Mouse (Mus musculus) layer of hippocampus, adult 11-12 months (tissue): ENCODE results near the gene Palld.

Experiments used
- DNase-seq: peaks from one replicate; pipeline ENCODE4 v3.0.0; 2022; ENCODE audit warnings: low spot score

The Palld gene

DNA sequence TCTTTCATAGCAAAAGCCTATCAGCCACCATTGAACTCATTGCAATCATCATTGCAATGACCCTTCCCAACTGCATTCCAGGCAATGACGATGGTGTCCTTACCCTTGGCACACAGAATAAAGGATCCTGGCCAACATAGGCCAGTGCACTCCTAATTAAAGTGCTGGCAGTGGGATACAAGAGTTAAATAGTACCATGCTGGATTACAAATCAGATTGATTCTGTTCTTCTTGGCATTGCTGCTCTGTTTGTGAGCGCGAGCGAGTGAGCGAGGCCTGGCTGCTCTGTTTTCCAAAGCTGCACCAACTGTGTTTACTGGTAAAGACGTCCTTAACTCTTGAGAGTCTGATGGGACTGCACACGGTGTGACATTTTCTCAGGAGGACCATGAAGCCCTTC is 37.1 kb downstream of the Palld start:
- no peak for DNase-seq

DNA sequence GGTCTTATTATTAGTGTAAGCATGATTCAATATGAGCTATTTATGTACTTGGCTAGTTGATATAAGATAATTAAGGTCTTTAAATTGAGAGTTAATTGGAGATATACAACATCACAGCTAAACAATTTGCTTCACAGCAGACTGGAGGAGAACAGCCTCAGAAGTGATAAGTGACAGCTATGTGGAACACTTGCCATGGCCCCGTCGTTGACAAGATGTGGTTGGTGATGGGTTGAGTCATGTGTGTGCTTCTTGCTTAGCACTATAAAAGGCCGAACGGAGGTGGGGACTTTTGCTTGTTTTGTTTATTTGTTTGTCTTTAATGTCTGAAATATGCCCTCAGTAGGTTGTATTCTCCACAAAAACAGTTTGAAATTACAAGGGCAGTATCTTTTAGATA is 51.2 kb downstream of the Palld start:
- no peak for DNase-seq

DNA sequence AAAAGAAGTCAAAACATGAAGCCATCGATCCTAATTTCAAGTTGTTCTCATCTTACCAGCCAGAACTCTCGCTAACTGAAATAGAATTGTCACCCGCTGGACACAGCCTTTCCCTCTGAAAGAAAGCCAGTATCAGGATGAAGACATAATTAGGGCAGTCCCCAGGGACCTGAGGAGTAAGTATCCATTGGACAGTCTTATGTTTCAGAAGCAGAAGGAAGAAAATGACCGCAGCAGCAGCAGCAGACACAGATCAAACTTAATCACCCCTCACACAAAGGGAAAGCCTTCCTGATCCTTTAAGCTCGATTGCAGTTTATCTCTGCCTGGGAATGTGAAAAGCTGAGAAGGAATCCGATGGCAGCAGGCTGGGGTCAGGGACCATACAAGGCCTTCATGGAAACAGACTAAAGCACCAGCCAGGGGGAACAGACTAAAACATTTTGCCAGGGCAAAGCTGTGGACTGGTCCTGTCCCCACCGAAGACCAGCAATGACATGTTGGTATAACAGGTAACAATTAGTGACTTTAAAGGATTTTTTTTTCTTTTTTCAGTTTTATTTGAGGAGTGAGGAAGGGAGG is 53.8 kb downstream of the Palld start:
- no peak for DNase-seq

DNA sequence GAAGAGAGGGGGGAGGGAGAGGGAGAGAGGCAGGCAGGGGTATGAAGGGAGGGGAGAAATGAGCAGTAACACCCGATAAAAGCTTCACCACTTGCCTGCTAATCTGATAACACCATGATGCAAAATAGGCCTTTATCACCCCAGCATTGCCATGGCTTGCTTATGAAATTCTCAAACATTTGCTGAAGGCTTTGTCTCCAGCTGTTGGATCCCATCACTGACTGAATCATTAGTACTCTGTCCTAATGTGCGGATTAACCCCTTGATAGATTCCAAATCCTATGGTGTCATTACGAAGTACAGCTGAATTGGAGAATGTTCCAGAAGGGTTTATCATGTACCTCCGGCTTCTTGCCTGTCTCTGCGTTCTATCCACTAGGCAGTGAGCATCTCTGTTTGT is 55.0 kb downstream of the Palld start:
- no peak for DNase-seq

DNA sequence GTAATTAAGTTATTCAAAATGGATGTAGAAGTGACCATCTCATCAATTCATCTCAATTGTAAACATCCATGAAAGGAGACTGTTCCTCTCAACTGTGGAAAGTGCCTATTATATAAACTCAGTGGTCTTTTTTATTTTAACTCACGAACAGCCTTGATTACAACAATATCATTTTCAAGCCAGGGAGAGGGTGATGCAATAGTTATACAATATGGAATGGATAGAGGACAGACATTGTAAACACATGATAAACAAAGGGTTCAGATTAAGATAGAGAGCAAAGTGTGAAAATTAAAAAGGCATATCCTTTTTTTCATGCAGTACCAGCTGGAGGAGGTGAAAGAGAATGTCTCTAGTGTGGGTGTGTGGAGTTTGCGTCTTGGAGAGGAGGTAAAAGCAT is 57.5 kb downstream of the Palld start:
- no peak for DNase-seq

DNA sequence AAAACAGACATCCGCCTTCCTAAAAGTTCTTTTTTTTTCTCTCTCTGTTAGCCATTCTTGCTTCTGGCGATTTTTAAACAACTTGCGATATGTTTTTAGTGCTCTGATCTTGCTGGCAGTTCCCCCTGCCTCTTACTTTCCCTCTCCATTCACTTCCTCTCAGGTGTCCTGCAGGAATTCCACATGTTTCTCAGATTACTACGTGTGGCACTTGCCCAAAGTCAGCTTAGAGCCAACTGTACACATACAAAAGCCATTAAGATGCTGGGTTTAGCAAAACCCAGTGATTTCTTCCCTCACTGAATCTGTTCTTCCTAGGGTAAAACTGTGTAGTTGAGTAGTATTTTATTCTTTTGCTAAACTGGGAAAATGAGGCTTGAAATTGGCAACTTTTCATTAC is 57.9 kb downstream of the Palld start:
- no peak for DNase-seq

DNA sequence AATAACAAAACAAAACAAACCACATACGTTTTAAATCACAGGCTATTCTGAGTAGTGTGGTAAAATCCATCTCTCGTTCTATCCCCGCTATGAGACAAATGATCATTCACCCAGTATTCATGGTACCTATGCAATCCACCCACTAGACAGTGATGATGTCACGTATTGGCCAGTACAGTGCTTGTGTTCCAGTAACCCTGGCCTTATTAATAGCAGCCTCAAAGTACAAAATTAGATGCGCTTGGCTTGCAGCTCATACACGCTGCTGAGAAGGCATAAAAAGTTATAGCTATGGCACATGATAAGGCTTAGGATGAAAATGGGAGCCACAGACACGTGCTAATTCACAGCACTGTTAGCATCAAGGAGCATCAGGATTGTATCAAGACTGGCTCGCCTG is 58.7 kb downstream of the Palld start:
- no peak for DNase-seq

DNA sequence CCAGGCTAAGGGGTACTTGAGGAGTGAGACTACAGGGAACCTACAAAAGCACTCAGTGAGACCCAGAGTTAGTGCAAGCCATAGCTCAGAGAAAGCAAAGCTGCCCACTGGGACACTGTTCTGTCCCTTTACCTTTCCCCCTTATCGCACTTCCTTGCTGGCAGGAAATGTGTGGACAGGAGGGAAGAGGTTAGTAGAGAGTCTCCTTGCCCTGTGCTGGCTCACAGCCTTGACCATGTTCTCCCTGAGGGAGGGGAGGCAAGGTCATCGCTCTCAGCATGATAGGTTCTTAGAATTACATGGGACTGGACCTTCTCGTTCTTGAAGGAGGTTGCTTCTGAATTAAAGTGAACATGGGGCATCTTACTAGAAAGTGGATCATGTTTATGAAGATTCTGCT is 69.3 kb downstream of the Palld start:
- DNase-seq: no peak

DNA sequence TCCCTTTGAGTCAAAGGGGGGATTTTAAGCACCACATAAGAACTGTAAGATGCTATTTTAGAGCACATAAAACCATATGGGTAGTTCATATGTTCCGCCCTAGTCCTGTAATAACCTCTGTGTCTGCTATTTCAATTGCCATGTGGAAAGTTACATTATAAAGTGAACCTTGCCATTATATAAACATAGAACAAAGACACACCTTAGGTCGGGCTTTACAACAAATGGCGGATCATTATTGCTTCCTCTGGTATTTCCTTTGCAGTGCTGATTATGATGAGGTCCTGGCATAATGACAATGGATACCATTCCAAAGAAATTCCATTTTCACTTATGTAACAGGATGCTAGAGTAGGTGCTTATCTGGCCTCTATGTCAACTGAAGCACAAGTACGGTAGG is 70.5 kb downstream of the Palld start:
- no peak for DNase-seq

DNA sequence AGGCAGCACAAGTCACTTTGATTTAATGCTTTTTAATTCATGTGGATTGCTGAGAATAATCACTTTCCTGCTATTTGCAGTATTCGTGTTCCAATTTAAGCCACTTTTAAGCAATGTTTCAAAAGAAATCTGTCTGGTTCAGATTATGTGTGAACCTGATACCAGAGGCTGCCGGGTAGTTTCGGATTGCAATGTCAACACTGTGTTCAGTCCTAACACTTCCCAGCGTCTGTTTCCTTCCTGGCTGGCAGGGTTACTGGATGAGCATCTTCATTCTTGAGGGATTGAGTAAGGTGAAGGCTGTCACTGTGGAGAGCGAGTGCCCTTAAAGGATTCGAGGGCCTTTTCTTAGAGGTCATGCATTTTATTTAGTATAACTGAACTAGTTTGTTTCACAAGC is 71.7 kb downstream of the Palld start:
- no peak for DNase-seq

DNA sequence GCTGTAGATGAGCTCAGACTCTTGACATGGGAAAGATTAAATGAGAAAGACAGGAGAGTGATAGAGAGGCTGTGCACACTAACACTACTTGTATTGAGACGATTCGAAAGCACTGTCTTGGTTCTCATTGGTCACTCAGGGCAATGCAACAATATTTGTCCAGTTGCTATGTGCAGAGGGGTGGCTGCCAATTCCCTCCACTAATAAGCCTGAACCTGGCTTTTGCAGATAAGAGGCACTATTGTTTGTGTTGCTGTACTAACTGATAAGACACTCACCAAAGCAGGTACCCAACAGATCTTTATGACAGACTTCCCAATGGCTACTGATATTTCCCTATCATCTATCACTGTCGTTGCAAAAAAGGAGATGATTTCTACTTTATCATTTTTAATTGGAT is 77.9 kb downstream of the Palld start:
- no peak for DNase-seq

DNA sequence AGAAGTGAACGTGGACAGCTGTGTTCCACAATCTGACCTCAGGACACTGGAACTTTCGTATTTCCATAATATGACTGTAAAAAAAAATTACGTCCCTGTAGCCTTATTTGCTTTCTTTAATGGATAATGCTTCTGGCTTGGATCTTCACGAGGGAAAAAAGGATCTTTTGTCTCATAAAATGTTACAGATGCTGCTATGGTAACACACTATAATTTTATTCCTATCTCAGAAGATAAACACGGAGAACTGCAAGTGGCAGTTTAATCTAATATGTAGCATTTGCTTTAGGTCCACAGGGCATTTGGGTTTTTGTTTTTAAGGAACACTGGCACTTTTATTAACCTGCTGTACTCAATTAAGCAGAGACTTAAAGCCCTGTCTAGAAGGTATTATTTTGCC is 79.3 kb downstream of the Palld start:
- no peak for DNase-seq

DNA sequence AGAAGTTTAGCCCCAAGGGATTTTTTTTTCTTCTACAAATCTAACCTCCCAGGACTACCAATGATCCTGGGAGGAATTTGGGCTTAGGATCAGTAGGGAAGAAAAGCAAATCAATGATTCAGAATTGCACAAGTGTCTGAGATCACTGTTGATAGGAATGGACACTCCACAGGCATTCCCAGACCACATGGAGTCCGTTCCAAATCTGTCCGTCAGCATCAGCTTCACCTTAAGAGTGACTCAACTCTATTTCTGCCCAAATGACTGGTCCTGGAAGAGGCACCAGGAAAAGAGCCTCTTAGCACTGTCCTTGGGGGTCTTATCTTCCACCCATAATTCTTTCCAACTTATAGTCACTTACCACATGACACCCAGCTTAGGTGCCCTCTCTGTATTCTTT is 98.7 kb downstream of the Palld start:
- DNase-seq: no peak

DNA sequence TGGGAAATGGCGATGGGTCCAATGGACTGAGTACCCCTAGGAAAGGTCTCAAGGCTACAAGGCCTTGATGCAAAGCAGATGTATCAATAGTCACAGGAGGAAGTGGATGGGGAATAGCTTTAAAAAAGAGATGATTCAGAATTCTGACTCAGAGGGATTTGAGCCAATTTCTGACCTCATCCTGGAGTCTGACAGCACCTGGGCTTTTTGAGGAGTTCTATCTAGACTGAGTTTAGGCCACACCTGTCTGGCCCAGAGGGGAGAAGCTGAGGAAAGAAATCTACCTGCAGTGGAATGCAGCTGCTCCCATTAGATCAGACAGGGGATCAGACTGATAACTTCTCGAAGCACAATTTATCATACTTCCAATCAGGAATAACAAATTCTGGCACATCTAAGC is 99.7 kb downstream of the Palld start:
- no peak for DNase-seq

DNA sequence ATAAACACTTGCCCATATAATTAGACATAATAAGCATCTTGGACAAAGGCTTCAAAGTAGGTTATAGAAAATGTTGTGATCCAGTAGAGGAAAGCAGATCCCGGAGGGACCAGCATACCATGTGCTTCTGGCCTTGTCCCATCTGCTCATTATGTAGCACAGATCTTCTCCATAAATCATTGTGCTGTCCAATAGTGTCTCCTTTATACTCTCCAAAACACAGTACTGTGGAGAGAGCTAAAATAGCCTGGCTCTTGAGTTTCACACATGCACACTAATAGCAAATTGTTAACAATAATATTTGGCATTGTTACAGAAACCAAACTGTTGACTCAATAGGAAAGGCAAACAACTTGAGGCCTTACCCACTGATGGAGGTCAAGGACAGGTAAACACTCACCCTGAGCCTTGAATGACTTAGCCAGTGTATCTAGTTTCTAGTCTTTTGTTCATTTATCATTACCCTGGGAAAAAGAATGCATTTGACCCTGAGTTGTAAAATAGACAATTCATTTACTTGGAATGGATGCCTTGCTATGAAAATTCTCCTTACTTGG is 105.0 kb downstream of the Palld start:
- no peak for DNase-seq

DNA sequence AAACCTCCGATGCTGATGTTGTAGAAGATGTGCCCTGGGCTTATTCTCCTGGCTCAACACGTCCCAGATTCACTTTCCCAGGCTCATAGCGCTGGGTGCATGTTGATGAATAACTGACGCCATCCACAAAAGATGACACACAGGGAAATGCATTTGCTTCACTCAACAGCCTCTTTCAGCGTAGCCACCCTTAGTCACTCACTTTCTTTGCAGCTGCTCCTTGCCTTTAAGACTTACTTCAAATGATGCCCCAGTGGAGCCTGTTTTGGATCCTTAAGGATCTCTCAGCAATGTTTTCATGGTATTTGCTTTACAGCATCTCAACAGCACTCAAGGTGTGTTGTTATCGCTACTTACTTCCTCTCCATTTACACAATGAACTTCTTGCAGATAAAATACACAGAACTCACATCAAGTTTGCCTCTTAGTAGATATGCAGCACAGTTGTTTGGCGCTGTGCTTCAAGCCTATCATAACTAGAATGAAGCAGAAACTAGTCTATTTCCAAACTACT is 105.9 kb downstream of the Palld start:
- DNase-seq: no peak

DNA sequence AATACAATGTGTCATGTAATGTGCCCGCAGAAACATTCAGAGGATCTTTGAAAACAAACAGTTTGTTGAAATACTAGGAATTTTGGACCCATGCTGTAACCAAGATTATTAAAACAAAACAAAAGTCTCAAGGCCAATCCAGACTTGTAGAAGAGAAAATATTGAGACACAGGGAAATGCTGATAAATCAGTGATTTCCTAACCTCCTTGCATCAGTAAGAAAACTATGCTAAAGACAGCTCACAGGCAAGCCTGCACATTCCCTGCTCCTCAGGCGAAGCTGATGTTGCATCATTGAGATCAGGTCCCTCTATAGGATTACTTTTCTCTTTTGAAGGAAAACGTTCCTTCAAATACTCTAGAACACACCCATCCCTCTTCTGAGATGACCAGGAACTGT is 112.5 kb downstream of the Palld start:
- DNase-seq: no peak

DNA sequence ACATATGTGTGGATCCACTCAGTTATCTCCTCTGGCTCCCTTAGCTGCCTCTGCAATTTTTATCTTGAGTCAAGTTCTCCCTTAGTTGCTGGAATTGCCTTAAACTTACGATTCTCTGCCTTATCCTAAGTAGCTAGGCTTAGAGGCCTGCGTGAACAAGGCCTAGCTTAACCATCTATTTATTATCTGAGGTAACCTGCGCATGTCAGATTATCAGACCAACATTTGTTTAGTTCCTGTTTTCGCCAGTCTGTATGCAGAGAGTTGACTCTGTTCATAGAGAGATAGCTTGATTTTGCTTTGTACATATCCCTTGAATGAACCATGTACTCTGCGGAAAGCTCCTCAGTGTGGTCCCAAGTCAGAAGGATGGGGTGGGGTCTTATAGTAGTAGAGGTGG is 113.2 kb downstream of the Palld start:
- DNase-seq: no peak

DNA sequence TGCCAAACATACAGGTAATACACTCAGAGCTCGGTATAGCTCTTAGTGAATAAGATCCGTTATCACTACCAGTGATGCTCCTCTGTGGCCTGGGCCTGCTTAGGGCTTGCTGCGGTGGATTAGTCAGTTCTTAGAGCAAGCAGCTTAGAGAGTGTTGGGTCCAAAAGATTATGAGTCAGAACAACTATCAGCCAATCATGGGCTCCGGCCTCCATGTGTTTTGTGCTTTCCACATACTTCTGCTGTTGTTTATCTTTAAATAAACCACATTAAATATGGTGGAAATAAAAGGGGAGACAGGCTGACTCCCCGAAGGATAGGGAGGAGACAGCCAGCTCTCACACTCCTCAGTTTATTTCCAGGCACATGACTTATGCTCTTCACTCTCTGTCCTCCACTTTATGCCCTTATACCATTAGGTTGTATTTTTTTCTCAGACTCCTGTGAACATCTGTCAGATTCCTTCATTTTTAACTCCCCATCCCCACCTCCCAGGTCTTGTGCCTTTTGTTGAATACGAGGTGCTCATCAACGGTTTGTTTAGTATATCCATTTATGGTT is 119.5 kb downstream of the Palld start:
- no peak for DNase-seq

DNA sequence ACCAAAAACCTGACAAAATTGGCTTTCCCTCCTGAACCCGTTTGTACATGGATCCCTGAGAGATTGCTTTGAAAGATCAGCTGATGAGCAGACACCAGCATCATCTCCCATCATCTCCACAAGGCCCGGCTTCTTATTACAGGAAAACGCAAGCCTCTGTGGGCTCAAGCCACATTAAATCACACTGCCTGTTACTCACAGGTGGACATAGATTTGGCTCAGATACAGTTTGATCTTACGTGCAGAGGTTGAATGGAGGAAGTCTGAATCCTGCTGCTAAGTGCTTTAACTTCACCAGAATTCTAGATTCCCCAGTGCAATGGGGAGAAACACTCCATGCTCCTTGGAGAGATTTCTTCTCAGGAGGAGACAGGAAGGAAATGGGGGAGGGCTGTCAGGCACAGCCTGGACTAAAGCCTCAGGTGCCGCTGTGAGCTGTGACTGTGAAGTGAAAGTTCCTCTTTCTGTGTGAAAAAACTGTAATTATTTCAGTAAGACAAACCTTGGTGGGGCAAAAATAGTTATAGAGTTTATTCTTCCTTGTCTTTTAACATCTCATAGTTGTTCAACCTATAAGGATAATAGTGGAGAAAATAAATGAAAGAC is 121.7 kb downstream of the Palld start:
- no peak for DNase-seq

DNA sequence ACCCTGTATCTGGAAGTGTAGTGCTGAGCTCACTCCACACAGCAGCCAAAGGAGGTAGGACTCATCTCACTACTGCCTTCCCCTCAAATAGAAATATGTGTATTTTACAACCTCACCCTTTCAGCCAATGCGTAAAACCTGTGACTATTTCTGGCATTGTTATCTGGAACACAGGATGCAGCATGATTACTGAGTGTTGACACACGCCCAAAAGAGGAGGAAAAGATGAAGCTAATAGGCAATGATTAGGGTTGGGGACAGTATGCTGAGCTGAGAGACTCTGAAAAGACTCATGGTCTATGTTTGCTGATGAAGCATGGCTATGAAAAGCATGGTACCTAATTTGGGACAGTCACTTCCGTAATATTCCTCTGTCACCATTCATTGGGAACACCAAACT is 124.3 kb downstream of the Palld start:
- no peak for DNase-seq

DNA sequence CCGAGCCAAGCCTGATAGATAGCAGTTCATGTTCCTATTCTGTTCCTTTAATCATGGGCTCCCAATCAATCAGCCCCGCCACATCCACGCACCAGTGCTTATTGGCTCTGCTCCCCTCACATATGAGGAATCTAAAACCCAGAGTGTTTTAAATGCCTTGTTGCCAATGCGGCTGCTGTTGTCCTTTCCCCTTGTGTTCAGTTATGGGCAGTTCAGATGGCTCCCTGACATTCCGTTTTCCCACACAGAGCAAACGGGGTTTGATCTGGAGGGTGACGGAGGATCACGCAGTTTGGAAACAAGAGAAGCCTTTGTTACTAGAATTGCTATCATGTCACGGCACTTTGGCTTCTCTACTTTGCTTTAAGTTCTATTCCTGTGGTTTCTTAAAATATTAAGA is 125.9 kb downstream of the Palld start:
- no peak for DNase-seq

DNA sequence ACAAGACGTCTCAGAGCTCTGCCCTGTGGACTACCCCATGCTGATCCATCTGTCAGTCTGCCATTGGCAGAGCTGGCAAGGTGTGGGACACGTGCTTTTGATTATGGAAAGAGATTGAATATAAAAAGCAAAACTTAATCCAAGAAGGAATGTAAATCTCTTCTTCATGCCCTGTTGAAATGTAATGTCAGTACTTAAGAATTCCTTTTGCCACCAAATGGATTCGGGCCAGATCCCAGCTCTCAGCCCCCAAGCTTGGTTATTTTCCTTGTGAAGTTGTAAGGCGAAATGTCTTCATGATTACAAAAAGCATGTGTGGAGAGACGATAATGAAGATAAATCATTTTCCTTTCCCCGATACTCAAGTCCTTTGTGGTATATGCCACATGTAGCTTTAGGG is 126.6 kb downstream of the Palld start:
- DNase-seq: no peak

DNA sequence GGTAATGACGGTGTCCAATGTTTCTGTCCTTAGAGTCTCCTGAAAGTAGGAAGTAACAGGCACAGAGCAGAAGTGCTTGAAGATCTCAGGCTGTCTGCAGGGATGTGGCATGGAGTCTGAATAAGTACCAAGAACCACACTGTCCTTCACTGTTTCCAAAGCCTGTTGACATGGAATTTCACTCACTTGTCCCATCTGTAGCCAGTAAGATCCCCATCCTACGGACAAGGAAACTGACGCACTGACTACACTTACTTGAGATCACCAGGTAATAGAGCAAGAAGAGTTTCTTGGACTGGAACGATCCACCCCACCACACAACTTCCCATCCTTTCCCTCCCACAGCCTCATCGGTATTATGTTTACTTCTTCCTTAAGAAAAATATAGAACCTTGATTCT is 128.3 kb downstream of the Palld start:
- no peak for DNase-seq
